Mouse (Mus musculus) B cell, adult 62 days (primary cell): ENCODE measurements around the gene Il17c. TPM values are rescaled to one million over a fixed set of nuclear protein-coding genes. Genes with fewer than 3 reads are reported as not detected.

Experiments used
- total RNA-seq: library from RNA; stranded (reverse); gene quantifications from 4 replicates; pipeline ENCODE4 v1.2.4, GENCODE M21; 2023

Gene Il17c
- total RNA-seq, result 1.2 to 2.1 TPM (median 1.9 TPM) in 3 of 4 replicates, not detected in the other

DNA sequence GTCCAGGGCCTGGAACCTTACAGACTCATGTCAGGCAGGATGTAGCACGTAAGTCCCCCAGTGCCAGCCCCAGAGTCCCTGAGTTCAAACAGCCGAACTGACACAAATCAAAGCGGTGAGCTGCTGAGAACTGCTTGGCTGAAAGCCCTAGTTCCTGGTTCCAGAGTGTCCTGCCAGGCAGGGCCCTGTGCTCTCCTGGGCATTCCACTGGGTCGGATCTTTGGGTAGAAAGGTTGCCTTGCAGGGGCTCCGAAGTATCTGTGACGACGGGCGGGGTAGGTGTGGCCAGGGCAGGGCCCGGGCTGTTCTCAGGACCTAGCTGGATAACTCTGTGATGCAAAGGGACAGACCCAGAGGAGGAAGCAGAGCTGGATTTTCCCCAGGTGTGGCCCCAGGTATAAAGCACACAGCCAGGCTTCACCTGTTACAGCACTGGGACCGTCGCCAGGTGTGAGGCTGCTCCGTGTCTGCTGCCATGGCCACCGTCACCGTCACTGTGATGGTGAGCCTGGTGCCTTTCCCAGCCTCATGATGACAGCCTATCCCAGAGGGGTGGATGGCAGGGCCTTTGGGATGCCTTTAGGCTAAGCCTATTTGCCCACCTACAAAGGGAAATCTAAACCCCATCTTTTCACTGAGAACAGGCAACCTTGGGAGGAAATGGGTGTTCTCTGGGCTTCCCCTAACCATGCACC lies at the start of gene Il17c:
TSS of gene Il17c (plus strand) at position 645 of the 695 bp plus-strand sequence.

DNA sequence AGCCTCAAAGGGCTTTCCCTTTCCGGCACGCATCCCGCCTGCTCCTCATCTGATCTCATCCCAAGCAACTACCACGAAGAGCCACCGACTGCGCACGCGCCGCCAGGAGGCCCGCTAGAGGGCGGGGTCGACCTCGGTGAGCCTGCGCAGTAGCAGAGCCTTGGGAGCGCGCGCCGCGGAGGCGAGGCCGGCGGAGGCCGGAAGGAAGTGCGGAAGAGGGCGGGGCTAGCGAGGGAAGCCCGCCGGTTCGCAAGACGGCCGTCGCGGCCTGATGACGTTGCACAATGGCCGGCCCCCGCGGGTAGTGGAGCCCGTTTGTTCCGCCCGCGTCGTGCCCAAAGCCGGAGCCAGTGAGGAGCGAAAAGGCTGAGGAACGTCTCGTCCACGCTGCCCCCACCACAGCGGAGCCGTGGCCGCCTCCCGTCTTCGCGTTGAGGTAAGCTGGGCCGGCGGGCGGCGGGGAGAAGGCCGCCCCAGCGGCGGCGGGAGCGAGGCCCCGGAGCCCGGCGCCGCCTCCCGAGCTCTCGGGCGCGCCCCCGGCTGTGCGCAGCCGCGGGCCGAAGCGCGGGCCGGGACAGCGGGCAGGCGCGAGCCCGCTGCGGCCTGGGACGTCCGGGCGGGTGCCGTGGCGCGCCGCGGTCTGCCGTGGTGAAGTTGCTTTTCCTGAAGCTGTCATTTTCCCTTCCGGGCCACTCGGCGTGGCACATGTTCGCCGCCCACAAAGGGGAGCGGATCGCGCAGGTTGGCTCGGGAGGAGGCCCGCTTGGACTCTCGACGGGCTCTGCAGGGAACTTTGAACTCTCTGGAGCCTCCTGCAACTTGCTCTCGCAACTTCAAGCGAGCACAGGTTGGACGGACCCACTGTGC lies 45.2 kb upstream of the Il17c start, which contains the start of gene Zc3h18:
TSS of gene Zc3h18 (plus strand) at position 245 of the 867 bp plus-strand sequence.

DNA sequence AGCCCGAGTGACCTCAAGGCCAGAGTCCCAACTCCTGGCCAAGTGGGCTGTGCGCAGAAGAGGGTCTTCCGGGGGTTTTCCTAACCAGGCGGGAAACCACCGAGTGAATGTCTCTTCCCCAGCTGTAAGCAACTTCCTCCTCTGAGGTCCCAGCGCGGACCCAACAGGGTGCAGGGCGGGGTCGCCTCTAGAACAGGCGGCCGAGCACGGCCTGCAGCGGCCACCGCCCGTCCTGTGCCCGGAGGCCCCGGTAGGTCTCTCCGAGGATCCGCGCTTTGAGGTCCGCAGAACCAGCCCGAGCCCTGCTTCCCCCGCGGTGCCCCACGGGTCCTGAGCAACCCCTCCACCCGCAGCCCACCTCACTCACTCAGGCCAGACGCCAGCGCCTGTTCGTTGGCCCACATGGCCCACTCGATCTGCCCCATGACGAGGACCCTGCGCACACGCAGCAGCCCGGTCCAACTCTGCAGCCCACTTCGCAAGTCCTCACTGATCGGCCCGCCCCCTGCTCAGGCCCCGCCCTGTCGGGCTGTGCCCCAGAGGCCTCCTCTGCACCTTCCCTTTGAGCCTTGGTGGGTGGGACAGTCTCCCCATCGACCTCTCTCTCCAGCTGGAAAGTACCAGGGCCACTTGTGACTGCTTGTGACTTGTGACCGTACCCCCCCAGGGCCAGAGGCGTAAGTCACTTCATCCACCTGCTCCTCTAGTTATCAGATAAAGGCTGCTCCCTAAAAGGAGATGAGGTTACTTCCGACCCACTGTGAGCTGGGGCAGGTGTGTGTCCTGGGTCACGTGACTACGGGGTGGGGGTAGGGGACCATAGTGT lies 10.8 kb downstream of the Il17c start, which contains the start of gene Cyba:
TSS of gene Cyba (minus strand) at position 488 of the 826 bp plus-strand sequence.

DNA sequence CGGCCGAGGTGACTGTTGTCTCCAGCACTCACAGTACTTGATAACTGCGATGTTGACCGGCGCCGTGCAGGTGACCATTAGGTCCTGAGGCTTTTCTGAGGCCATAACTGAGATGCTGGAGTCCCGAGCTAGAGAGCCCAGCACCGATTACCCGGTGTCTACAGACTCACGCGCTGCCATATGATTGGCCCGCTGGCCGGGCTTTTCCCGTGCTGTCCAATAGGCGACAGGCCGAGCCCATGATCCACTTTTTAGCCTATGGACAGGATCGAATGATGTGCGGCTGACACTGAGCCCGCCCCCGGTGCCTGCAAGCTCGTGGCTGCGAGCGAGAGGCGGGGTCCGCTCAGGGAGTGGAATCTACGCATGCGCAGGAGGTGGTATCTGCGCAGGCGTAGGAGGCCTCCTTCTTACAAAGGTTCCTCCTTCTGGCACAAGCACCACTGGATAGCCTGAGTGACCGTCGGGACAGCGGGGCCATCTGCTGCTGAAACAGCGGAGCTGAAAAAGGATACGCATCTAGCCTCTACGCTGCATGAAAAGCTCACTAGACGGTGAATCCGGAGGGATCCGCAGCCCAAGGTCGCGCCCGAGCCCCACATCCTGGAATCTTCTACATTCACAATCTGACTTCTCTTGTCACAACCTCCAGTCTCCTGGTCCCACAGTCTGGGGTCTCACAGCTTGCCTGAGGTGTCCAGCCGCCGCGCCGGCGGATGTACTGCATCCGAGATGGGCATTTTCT lies 21.6 kb downstream of the Il17c start, which contains the start of gene Mvd:
TSS of gene Mvd (minus strand) at position 161 of the 745 bp plus-strand sequence.

GRCm38 (mm10) chr8:122460524-122461472 lies 39.0 kb downstream of the Il17c start, which contains the start of gene Snai3:
Gene Snai3 (minus strand): TSS chr8:122460733.

Other genes starting within 250 kb of the Il17c start
- 15.6 to 24.2 TPM (median 19.0 TPM) in 4 replicates for gene Zfpm1, start 139.9 kb upstream of the Il17c start, total RNA-seq
- not detected in 4 replicates for gene Trhr2, start 61.3 kb upstream of the Il17c start, total RNA-seq
- 104 to 112 TPM (median 110 TPM) in 4 replicates for gene Zc3h18, start 45.4 kb upstream of the Il17c start, total RNA-seq
- gene Cyba, start 10.9 kb downstream of the Il17c start, total RNA-seq, result 304 to 323 TPM (median 311 TPM) in 4 replicates
- gene Mvd, start 21.4 kb downstream of the Il17c start, total RNA-seq, result 5.4 to 7.5 TPM (median 6.5 TPM) in 4 replicates
- gene Snai3, start 38.7 kb downstream of the Il17c start, total RNA-seq, result 3.0 to 5.5 TPM (median 3.5 TPM) in 4 replicates
- gene Rnf166, start 54.0 kb downstream of the Il17c start, total RNA-seq, result 34.1 to 39.4 TPM (median 36.4 TPM) in 4 replicates
- 60.9 to 70.8 TPM (median 67.0 TPM) in 4 replicates for gene Ctu2, start 54.1 kb downstream of the Il17c start, total RNA-seq
- 50.5 to 59.6 TPM (median 55.8 TPM) in 4 replicates for gene Piezo1, start 129.3 kb downstream of the Il17c start, total RNA-seq
- gene Cdt1, start 146.0 kb downstream of the Il17c start, total RNA-seq, result 161 to 179 TPM (median 171 TPM) in 4 replicates
- gene Aprt, start 154.9 kb downstream of the Il17c start, total RNA-seq, result 69.4 to 88.1 TPM (median 84.2 TPM) in 4 replicates
- gene Galns, start 189.4 kb downstream of the Il17c start, total RNA-seq, result 25.2 to 31.3 TPM (median 29.0 TPM) in 4 replicates
- 48.6 to 53.8 TPM (median 53.0 TPM) in 4 replicates for gene Trappc2l, start 189.6 kb downstream of the Il17c start, total RNA-seq
- 0.51 to 0.89 TPM in 2 of 4 replicates, not detected in the others for gene Pabpn1l, start 200.7 kb downstream of the Il17c start, total RNA-seq